Mouse (Mus musculus) ES-Bruce4 (cell line): Measurements from ENCODE around the gene Cd44.

Experiments
- CTCF ChIP-seq: IDR thresholded peaks from one replicate; pipeline ENCODE4 v1.8.1; 2011; ENCODE audit warnings: low read depth, low read length
- EP300 ChIP-seq: IDR thresholded peaks from 2 replicates; pipeline ENCODE4 v1.6.1; 2011; ENCODE audit warnings: low read depth, low read length; ENCODE audit not compliant: insufficient read depth
- POLR2A ChIP-seq: IDR thresholded peaks from one replicate; pipeline ENCODE4 v1.8.1; 2011; ENCODE audit warnings: low read length; ENCODE audit not compliant: insufficient read depth

- TF ChIP-seq CTCF (no peak), POLR2A (no peak), EP300 (no peak)
Measured at GRCm38 (mm10) chr2:102944415-102945012, 43.0 kb upstream of the Cd44 start.
